Mouse (Mus musculus) adrenal gland, adult (tissue): ENCODE measurements around the gene Gm28998.
"Not testable (repeated sequence)": the region's sequence is repeated elsewhere in the genome, so short reads cannot be mapped to it uniquely, and the experiment has no call there.

Experiments used
- DNase-seq, 2 experiments: peaks; one replicate each; pipeline ENCODE4 v3.0.0; 2022 to 2023; ENCODE audit warnings: low spot score in 1 of 2; ENCODE audit not compliant: inconsistent age in 2 of 2

Gm28998 gene

DNA sequence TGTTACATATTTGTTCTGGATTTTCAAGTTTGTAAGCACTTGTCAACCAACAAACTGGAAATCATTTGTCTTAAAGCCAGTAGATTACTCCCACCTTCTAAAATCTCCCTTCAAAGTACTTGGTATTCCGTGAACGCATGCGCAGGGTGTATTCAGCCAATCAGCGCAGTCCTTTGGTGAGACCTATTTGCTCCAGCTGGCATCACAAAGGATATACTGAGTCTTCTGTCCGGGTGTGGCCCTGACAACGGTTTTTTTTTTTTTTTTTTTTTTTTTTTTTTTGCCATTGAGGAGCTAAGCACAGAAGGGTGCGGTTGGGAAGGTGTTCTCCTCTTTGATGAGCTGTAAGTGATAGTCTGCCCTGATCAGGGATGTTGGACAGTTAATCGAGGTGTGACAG, at the start of gene Gm28998:
Gene Gm28998, plus strand, starts transcription at position 301 of the 400 bp plus-strand sequence.
- DNase-seq = not testable (repeated sequence)
